Mouse (Mus musculus) heart, postnatal 0 days (tissue): ENCODE measurements at regions not wholly inside any gene's neighbourhood (a gene's known extent, or its start where the extent isn't known, plus 50 kb on each side); places are given as distances from the start of the nearest gene placed in this dataset.

Source experiments
- CTCF ChIP-seq: IDR thresholded peaks from 2 replicates; pipeline ENCODE4 v1.5.1; 2016; ENCODE audit warnings: antibody characterized with exemption, control low read depth, low read depth
- EP300 ChIP-seq: IDR thresholded peaks from 2 replicates; pipeline ENCODE4 v1.6.1; 2016; ENCODE audit warnings: antibody characterized with exemption, low read depth

GRCm38 (mm10) chr6:89034455-89034854, 132.4 kb downstream of the Tpra1 start:
- TF ChIP-seq CTCF (no peak), EP300 (no peak)
